Mouse (Mus musculus) hindbrain, embryonic 13.5 days (tissue): ENCODE results near the gene Glg1. TPM values are rescaled to one million over a fixed set of nuclear protein-coding genes. Genes with fewer than 3 reads are reported as not detected.

Experiments used
- ATAC-seq: fragments of 200-750 bp; cut with Nextera tagmentation; 2 replicates; pipeline ENCODE4 v1.8.0; 2017; ENCODE audit warnings: moderate TSS enrichment; ENCODE audit not compliant: low FRiP score
- H3K27ac ChIP-seq: fragments of 300-500 bp; sonication (generic); 2 replicates; pipeline ENCODE4 v1.5.1; 2015; ENCODE audit warnings: inconsistent platforms, mild to moderate bottlenecking, moderate library complexity
- H3K27me3 ChIP-seq: fragments of 300-500 bp; sonication (generic); 2 replicates; pipeline ENCODE4 v1.6.1; 2015; ENCODE audit warnings: mild to moderate bottlenecking, inconsistent platforms
- H3K36me3 ChIP-seq: fragments of 300-500 bp; sonication (generic); 2 replicates; pipeline ENCODE4 v1.6.1; 2015; ENCODE audit warnings: mild to moderate bottlenecking, inconsistent platforms
- H3K4me1 ChIP-seq: fragments of 300-500 bp; sonication (generic); replicated peaks from 2 replicates; pipeline ENCODE4 v1.6.1; 2015; ENCODE audit warnings: inconsistent platforms
- H3K4me2 ChIP-seq: fragments of 300-500 bp; sonication (generic); 2 replicates; pipeline ENCODE4 v1.6.1; 2015; ENCODE audit warnings: inconsistent platforms, mild to moderate bottlenecking, moderate library complexity
- H3K4me3 ChIP-seq: fragments of 300-500 bp; sonication (generic); 2 replicates; pipeline ENCODE4 v1.5.1; 2015; ENCODE audit warnings: mild to moderate bottlenecking, inconsistent platforms
- H3K9ac ChIP-seq: fragments of 300-500 bp; sonication (generic); 2 replicates; pipeline ENCODE4 v1.6.1; 2015; ENCODE audit warnings: mild to moderate bottlenecking, inconsistent platforms
- H3K9me3 ChIP-seq: fragments of 300-500 bp; sonication (generic); 2 replicates; pipeline ENCODE4 v1.6.1; 2016; ENCODE audit warnings: inconsistent platforms
- WGBS: fragments of 180-500 bp; shearing (Covaris S2); methylation state at CpG from one replicate; pipeline ENCODE4 v1.1.7; 2015; 5-methylcytosine and 5-hydroxymethylcytosine counted together
- polyA plus RNA-seq: library from polyadenylated mRNA; unstranded; fragments of >200 nt; fragmentation: Nextera tagmentation; extraction: Ambion mirVana; gene quantifications from 2 replicates; pipeline ENCODE4 v1.2.1, GENCODE M21; 2015

Gene Glg1
- polyA plus RNA-seq, 1 experiment from 2014 or later: 66.7 TPM

DNA sequence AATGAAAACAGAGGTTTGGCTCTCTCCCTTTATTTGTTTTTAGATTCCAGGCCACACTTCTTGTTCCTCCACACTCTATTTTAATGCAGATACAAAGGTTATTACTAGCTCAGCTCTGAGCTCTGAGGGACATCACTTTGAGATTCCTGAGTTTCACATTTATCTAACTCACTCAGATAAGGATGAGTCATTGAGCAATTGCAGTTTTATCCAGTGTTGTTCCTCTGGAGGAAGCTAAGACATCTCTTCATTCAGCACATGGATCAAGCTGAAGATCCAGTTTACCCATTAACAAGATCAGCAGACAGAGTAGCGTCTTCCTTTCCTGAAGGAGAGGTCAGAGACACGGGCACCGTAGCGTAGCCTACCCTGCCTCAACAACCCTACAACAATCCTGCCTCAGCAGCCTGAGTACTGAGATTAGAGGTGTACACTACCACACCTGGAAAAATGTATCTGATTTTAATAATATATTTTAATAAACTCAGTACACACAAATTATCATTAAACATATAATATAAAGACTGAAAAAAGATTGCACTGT lies 12.7 kb downstream of the Glg1 start:
- no peaks in the 10 kb centered on the region for H3K27me3 ChIP-seq
- 88% methylated on average over 4 of the region's 4 CpGs for WGBS
- no peak for ATAC-seq
- no peaks in the 10 kb centered on the region for H3K9me3 ChIP-seq
- H3K9ac ChIP-seq: no peak overlapping the region
- no peak overlapping the region for H3K4me2 ChIP-seq
- H3K27ac ChIP-seq: no peak overlapping the region
- no peak overlapping the region for H3K4me3 ChIP-seq
- no peaks in the 10 kb centered on the region for H3K4me1 ChIP-seq
- H3K36me3 ChIP-seq: no peaks in the 10 kb centered on the region

- Histone ChIP-seq H3K27ac (no peak overlapping the region), H3K4me2 (no peak overlapping the region), H3K9me3 (no peaks in the 10 kb centered on the region), H3K27me3 (no peaks in the 10 kb centered on the region), H3K36me3 (no peaks in the 10 kb centered on the region), H3K4me1 (no peaks in the 10 kb centered on the region), H3K9ac (no peak overlapping the region), H3K4me3 (no peak overlapping the region)
- 91% methylated on average over 3 of the region's 3 CpGs for WGBS
- no peak for ATAC-seq
Observed at GRCm38 (mm10) chr8:111237301-111237700, 21.7 kb downstream of the Glg1 start.

GRCm38 (mm10) chr8:111233730-111234129 lies 25.3 kb downstream of the Glg1 start:
- 92% methylated on average over 2 of the region's 2 CpGs for WGBS
- no peak for ATAC-seq
- Histone ChIP-seq H3K9ac (no peak overlapping the region), H3K27ac (no peak overlapping the region), H3K4me2 (no peak overlapping the region), H3K4me3 (no peak overlapping the region), H3K4me1 (no peaks in the 10 kb centered on the region), H3K9me3 (no peaks in the 10 kb centered on the region), H3K27me3 (no peaks in the 10 kb centered on the region), H3K36me3 (no peaks in the 10 kb centered on the region)

- WGBS: 72% methylated on average over 5 of the region's 5 CpGs
- no peak for ATAC-seq
- H3K9me3 ChIP-seq: no peaks in the 10 kb centered on the region
- no peaks in the 10 kb centered on the region for H3K36me3 ChIP-seq
- H3K27me3 ChIP-seq: no peaks in the 10 kb centered on the region
- no peak overlapping the region for H3K4me3 ChIP-seq
- H3K9ac ChIP-seq: no peak overlapping the region
- peaks cover 4% of the 10 kb centered on the region; the same call in 1 of the 2 replicates for H3K4me1 ChIP-seq
- no peak overlapping the region for H3K27ac ChIP-seq
- no peak overlapping the region for H3K4me2 ChIP-seq
Observed at GRCm38 (mm10) chr8:111224153-111224552, 34.9 kb downstream of the Glg1 start.

- H3K4me3 ChIP-seq: no peak overlapping the region
- ATAC-seq: no peak
- no peaks in the 10 kb centered on the region for H3K36me3 ChIP-seq
- no peaks in the 10 kb centered on the region for H3K27me3 ChIP-seq
- no peak overlapping the region for H3K27ac ChIP-seq
- WGBS: 67% methylated on average over 3 of the region's 3 CpGs
- no peaks in the 10 kb centered on the region for H3K9me3 ChIP-seq
- H3K9ac ChIP-seq: no peak overlapping the region
- no peaks in the 10 kb centered on the region for H3K4me1 ChIP-seq
- H3K4me2 ChIP-seq: no peak overlapping the region
Observed at GRCm38 (mm10) chr8:111218107-111218506, 40.9 kb downstream of the Glg1 start.

DNA sequence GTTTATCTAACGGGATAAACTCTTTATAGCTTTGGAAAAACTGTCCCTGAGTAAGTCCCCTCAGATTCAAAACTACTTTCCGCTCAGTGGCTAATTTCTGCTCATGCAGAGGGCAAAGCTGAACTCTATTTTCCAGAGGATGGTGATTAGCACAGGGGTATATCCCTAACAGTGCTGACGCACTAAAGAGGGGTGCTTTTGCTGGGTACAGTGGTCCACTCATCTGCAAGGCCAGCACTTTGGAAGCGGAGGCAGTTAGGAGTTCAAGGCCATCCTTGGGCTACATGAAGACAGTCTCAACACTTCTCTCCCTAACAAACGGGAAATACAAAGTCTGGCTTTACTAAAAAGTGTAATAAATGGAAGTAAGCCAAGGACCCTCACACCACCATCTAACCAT lies 45.6 kb downstream of the Glg1 start:
- no peak overlapping the region for H3K4me2 ChIP-seq

GRCm38 (mm10) chr8:111211180-111211579 lies 47.8 kb downstream of the Glg1 start:
- 93% methylated on average over 2 of the region's 2 CpGs for WGBS

More for the DNA sequence above, 45.6 kb downstream of the Glg1 start:
- H3K9me3 ChIP-seq: no peaks in the 10 kb centered on the region
- H3K4me1 ChIP-seq: 0 out of 2 replicates have a peak, but pooled peaks cover 3% of the 10 kb centered on the region
- 93% methylated on average over 5 of the region's 5 CpGs for WGBS
- no peak for ATAC-seq
- H3K27ac ChIP-seq: no peak overlapping the region
- H3K36me3 ChIP-seq: no peaks in the 10 kb centered on the region
- H3K9ac ChIP-seq: no peak overlapping the region
- no peaks in the 10 kb centered on the region for H3K27me3 ChIP-seq
- H3K4me3 ChIP-seq: no peak overlapping the region

GRCm38 (mm10) chr8:111209874-111210273 lies 49.1 kb downstream of the Glg1 start:
- Histone ChIP-seq H3K4me2 (no peak overlapping the region), H3K4me1 (0 out of 2 replicates have a peak, but pooled peaks cover 3% of the 10 kb centered on the region), H3K27ac (no peak overlapping the region), H3K9me3 (no peaks in the 10 kb centered on the region), H3K9ac (no peak overlapping the region), H3K4me3 (no peak overlapping the region), H3K27me3 (no peaks in the 10 kb centered on the region), H3K36me3 (no peaks in the 10 kb centered on the region)
- ATAC-seq: no peak

More at GRCm38 (mm10) chr8:111211180-111211579, 47.8 kb downstream of the Glg1 start:
- H3K4me1 ChIP-seq: 0 out of 2 replicates have a peak, but pooled peaks cover 3% of the 10 kb centered on the region
- no peak overlapping the region for H3K27ac ChIP-seq
- no peaks in the 10 kb centered on the region for H3K36me3 ChIP-seq
- no peaks in the 10 kb centered on the region for H3K27me3 ChIP-seq
- H3K9ac ChIP-seq: no peak overlapping the region
- H3K4me2 ChIP-seq: no peak overlapping the region
- no peaks in the 10 kb centered on the region for H3K9me3 ChIP-seq
- H3K4me3 ChIP-seq: no peak overlapping the region
- ATAC-seq: no peak

DNA sequence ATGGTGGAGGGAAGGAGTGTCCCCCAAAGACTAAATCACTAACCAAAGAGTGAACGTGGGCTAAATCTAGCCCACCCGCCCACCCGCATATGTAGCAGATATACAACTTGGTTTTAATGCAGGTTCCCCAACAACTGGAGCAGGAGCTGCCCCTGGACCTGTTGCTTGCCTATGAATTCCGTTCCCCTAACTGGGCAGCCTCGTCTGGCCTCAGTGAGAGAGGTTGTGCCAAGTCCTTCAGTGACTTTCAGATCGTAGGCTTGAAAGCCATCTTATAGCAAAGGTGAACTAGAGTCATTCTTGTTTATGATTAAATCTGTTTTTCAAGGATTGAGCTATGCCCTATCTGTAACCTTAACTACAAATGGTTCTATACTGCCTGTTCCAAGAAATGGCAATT lies 52.7 kb downstream of the Glg1 start:
- no peak overlapping the region for H3K27ac ChIP-seq
- ATAC-seq: no peak
- 93% methylated on average over 6 of the region's 6 CpGs for WGBS

DNA sequence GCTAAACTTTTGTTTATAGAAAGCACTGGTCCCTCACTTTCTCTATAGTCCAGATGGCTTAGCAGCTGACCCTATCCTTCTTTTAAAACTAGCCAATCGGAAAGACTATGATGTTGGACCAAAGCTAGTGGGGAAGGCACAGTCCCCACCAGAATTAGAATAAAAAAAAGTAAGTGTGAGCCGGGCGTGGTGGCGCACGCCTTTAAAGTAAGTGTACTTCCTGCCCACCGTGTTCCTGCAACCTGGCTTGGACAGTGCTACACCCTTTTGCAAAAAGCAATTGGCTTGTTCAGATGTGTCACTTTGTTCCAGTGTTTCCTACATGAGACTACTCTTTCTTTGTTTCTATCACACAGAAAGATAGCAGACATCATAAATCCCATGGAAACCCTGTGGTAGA lies 54.0 kb downstream of the Glg1 start:
- 96% methylated on average over 6 of the region's 6 CpGs for WGBS
- no peaks in the 10 kb centered on the region for H3K27me3 ChIP-seq
- ATAC-seq: no peak
- H3K36me3 ChIP-seq: no peaks in the 10 kb centered on the region
- H3K9me3 ChIP-seq: no peaks in the 10 kb centered on the region
- H3K4me1 ChIP-seq: 0 out of 2 replicates have a peak, but pooled peaks cover 3% of the 10 kb centered on the region
- no peak overlapping the region for H3K27ac ChIP-seq
- H3K4me3 ChIP-seq: no peak overlapping the region
- no peak overlapping the region for H3K9ac ChIP-seq
- no peak overlapping the region for H3K4me2 ChIP-seq

More for the DNA sequence above, 52.7 kb downstream of the Glg1 start:
- H3K9me3 ChIP-seq: no peaks in the 10 kb centered on the region
- no peak overlapping the region for H3K4me3 ChIP-seq
- H3K4me1 ChIP-seq: 0 out of 2 replicates have a peak, but pooled peaks cover 3% of the 10 kb centered on the region
- H3K36me3 ChIP-seq: no peaks in the 10 kb centered on the region
- H3K9ac ChIP-seq: no peak overlapping the region
- no peak overlapping the region for H3K4me2 ChIP-seq
- no peaks in the 10 kb centered on the region for H3K27me3 ChIP-seq

DNA sequence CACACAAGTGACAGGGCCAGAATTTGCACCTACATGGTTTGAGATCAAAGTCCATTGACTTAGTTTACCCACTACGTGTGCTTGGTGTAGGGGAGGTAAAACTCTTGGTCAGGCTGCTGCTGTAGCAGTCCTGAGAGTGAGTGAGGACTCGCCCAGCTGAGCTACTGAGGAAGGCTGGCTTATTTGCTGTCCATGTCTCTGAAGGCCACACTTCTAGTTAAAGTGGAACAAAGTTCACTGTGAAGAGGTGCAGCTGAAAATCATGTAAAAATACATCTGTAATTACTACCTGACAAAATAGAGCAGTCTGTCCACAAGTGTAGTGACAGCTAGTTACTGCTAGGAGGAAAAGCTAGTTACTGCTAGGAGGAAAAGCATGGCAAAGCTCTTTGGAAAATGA lies 55.7 kb downstream of the Glg1 start:
- Histone ChIP-seq H3K9ac (no peak overlapping the region), H3K4me2 (no peak overlapping the region), H3K27me3 (no peaks in the 10 kb centered on the region), H3K27ac (no peak overlapping the region), H3K4me1 (no peaks in the 10 kb centered on the region), H3K36me3 (no peaks in the 10 kb centered on the region), H3K4me3 (no peak overlapping the region), H3K9me3 (no peaks in the 10 kb centered on the region)
- 91% methylated on average over 2 of the region's 2 CpGs for WGBS
- ATAC-seq: no peak

DNA sequence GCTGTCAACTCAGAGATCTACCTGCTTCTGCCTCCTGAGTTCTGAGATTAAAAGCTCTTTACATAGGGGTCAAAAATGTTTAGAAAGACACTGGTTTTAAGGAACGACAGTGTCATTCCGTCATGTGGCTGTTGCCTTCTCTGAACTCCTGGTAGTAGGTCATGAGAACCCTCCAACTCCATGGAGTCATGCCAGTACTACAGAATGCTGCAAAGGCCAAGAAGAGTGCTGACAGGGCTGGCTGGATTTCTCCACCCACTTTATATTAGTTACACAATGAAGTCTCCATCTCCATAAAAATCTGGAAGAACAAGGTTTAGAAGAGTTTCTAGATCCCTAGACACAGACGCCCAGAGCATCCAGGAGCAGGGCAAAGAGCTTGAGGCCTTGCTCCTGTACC lies 61.0 kb downstream of the Glg1 start:
- no peak for ATAC-seq
- 96% methylated on average over 3 of the region's 3 CpGs for WGBS
- no peak overlapping the region for H3K4me2 ChIP-seq
- no peak overlapping the region for H3K27ac ChIP-seq
- no peaks in the 10 kb centered on the region for H3K4me1 ChIP-seq
- no peak overlapping the region for H3K4me3 ChIP-seq
- H3K27me3 ChIP-seq: no peaks in the 10 kb centered on the region
- peaks cover 42% of the 10 kb centered on the region for H3K36me3 ChIP-seq
- no peaks in the 10 kb centered on the region for H3K9me3 ChIP-seq
- H3K9ac ChIP-seq: no peak overlapping the region

- H3K4me3 ChIP-seq: no peak overlapping the region
- H3K4me2 ChIP-seq: no peak overlapping the region
- H3K9ac ChIP-seq: no peak overlapping the region
- H3K4me1 ChIP-seq: no peaks in the 10 kb centered on the region
- no peaks in the 10 kb centered on the region for H3K27me3 ChIP-seq
- H3K9me3 ChIP-seq: no peaks in the 10 kb centered on the region
- H3K36me3 ChIP-seq: peaks cover 51% of the 10 kb centered on the region
- no peak overlapping the region for H3K27ac ChIP-seq
- no peak for ATAC-seq
Observed at GRCm38 (mm10) chr8:111196181-111196580, 62.8 kb downstream of the Glg1 start.
